Mouse (Mus musculus) forebrain, embryonic 16.5 days (tissue): ENCODE results near the gene Osbpl9. TPM values are rescaled to one million over a fixed set of nuclear protein-coding genes. Genes with fewer than 3 reads are reported as not detected.

ENCODE experiments used
- ATAC-seq: fragments of 200-750 bp; cut with Nextera tagmentation; 2 replicates; pipeline ENCODE4 v1.8.0; 2017; ENCODE audit warnings: mild to moderate bottlenecking, moderate library complexity
- H3K27ac ChIP-seq: fragments of 300-500 bp; sonication (generic); 2 replicates; pipeline ENCODE4 v1.5.1; 2014; ENCODE audit warnings: low read length, control low read depth
- H3K27me3 ChIP-seq: fragments of 300-500 bp; sonication (generic); replicated peaks from 2 replicates; pipeline ENCODE4 v1.6.1; 2014; ENCODE audit warnings: low read length; ENCODE audit not compliant: control insufficient read depth, insufficient read depth
- H3K36me3 ChIP-seq: fragments of 300-500 bp; sonication (generic); 2 replicates; pipeline ENCODE4 v1.6.1; 2014; ENCODE audit not compliant: control insufficient read depth, insufficient read depth
- H3K4me1 ChIP-seq: fragments of 300-500 bp; sonication (generic); replicated peaks from 2 replicates; pipeline ENCODE4 v1.6.1; 2014; ENCODE audit warnings: low read length; ENCODE audit not compliant: control insufficient read depth, insufficient read depth
- H3K4me2 ChIP-seq: fragments of 300-500 bp; sonication (generic); 2 replicates; pipeline ENCODE4 v1.6.1; 2014; ENCODE audit warnings: mild to moderate bottlenecking, low read length, control low read depth
- H3K4me3 ChIP-seq: fragments of 300-500 bp; sonication (generic); replicated peaks from 2 replicates; pipeline ENCODE4 v1.5.1; 2014; ENCODE audit warnings: mild to moderate bottlenecking, low read length, control low read depth
- H3K9ac ChIP-seq: fragments of 300-500 bp; sonication (generic); replicated peaks from 2 replicates; pipeline ENCODE4 v1.6.1; 2014; ENCODE audit warnings: low read depth, low read length, control low read depth
- H3K9me3 ChIP-seq: fragments of 300-500 bp; sonication (generic); 2 replicates; pipeline ENCODE4 v1.6.1; 2016; ENCODE audit warnings: low read length; ENCODE audit not compliant: control insufficient read depth
- WGBS: fragments of 180-500 bp; shearing (Covaris S2); extraction: QIAGEN DNeasy Blood & Tissue Kit; methylation state at CpG from one replicate; pipeline ENCODE4 v1.1.7; 2014; 5-methylcytosine and 5-hydroxymethylcytosine counted together
- polyA plus RNA-seq: library from polyadenylated mRNA; unstranded; fragments of >200 nt; fragmentation: Nextera tagmentation; extraction: Ambion mirVana; gene quantifications from 2 replicates; pipeline ENCODE4 v1.2.1, GENCODE M21; 2015

Osbpl9 gene
- polyA plus RNA-seq, 1 experiment from 2014 or later: 76.9 TPM

DNA sequence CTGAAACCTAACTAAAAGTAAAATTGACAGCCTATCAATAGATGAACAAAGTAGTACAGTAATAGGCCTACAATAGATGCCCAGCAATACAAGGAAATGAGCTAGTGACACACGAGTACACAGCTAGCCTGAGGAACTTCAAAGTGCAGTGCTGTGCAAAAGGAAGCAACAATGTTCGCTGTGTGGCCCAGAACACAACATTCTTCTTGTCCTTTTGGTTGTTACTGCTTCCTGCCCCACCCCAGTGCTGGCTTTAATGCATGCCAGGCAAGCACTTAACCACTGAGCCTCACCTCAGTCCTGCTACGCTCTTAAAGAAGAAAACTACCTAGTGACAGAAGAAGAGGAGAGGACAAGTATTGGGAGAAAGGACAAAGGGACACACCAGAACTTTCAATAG is 122.4 kb downstream of the Osbpl9 start:
- 65% methylated on average over 3 of the region's 3 CpGs for WGBS
- Histone ChIP-seq H3K4me3 (no peak overlapping the region), H3K36me3 (peaks cover 10% of the 10 kb centered on the region), H3K27ac (no peak overlapping the region), H3K4me2 (no peak overlapping the region), H3K9me3 (no peaks in the 10 kb centered on the region), H3K27me3 (no peaks in the 10 kb centered on the region), H3K4me1 (no peaks in the 10 kb centered on the region), H3K9ac (no peak overlapping the region)
- ATAC-seq: no peak

DNA sequence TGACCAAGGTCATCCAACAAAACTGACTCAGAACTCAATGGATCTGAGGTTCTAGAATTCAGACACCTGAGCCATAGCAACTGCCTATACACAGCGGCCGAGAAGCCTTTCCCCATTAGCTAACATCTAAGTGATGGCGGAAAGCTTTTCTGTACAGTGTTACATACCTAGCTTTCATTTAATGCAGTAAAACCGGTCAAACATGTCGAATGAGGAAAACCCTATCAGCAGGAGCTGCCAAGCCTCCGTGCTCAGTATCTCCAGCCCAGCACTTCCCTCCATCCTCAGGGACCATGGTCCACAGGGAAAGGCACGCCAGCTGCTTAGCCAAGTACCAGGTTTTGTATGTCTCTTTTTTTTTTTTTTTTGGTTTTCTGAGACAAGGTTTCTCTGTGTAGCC is 123.1 kb downstream of the Osbpl9 start:
- H3K4me1 ChIP-seq: no peaks in the 10 kb centered on the region
- H3K4me3 ChIP-seq: no peak overlapping the region
- no peaks in the 10 kb centered on the region for H3K9me3 ChIP-seq
- peaks cover 10% of the 10 kb centered on the region for H3K36me3 ChIP-seq
- no peaks in the 10 kb centered on the region for H3K27me3 ChIP-seq
- ATAC-seq: no peak
- H3K9ac ChIP-seq: no peak overlapping the region
- WGBS: 94% methylated on average over 7 of the region's 7 CpGs
- H3K4me2 ChIP-seq: no peak overlapping the region
- H3K27ac ChIP-seq: no peak overlapping the region

DNA sequence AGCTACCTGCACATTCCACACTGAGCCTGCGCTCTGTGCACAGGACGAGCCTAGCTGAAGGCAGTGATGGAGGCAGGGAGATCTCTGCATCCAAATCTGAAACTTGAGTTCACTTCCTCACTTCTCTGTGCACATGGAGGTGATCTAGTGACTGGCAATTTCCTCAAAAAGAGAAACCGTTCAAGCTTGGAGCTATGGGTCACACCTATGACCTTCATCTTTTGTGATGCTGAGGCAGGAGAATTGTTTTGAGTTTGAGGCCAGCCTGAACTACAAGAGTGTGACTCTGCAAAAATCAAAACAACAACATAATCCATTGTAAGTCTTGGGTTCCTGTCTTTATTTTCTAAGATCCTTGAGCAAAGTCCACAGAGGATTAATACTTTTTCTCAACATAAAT is 128.8 kb downstream of the Osbpl9 start:
- no peak overlapping the region for H3K9ac ChIP-seq
- WGBS: 81% methylated on average over 3 of the region's 3 CpGs
- H3K4me3 ChIP-seq: no peak overlapping the region
- no peak overlapping the region for H3K4me2 ChIP-seq
- H3K27ac ChIP-seq: no peak overlapping the region
- H3K9me3 ChIP-seq: no peaks in the 10 kb centered on the region
- ATAC-seq: no peak
- no peaks in the 10 kb centered on the region; the same call in 1 of the 2 replicates for H3K36me3 ChIP-seq
- H3K4me1 ChIP-seq: no peaks in the 10 kb centered on the region
- no peaks in the 10 kb centered on the region for H3K27me3 ChIP-seq

DNA sequence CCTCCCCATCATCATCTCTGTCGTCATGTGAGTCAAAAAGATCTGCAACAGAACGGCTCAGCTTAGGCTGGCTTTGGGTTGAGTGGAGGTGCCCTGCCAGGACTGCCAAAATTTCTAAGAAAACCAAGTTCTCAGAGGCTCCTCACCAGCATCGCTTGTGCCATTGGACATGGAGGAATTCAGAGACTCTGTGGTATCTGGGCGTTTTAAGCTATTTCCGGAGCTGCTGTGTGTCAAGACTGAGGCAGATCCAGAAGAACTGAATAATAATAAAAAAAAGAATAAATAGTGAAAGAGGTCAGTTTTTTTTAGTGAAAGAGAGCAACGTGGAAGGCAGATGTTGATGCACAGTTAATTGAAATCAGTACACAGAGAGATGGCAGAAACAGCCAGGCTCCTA is 129.2 kb downstream of the Osbpl9 start:
- no peak overlapping the region for H3K4me2 ChIP-seq
- 88% methylated on average over 6 of the region's 6 CpGs for WGBS
- H3K9ac ChIP-seq: no peak overlapping the region
- H3K27me3 ChIP-seq: no peaks in the 10 kb centered on the region
- H3K9me3 ChIP-seq: no peaks in the 10 kb centered on the region
- no peaks in the 10 kb centered on the region for H3K4me1 ChIP-seq
- no peak for ATAC-seq
- no peaks in the 10 kb centered on the region; the same call in 1 of the 2 replicates for H3K36me3 ChIP-seq
- no peak overlapping the region for H3K27ac ChIP-seq
- no peak overlapping the region for H3K4me3 ChIP-seq

DNA sequence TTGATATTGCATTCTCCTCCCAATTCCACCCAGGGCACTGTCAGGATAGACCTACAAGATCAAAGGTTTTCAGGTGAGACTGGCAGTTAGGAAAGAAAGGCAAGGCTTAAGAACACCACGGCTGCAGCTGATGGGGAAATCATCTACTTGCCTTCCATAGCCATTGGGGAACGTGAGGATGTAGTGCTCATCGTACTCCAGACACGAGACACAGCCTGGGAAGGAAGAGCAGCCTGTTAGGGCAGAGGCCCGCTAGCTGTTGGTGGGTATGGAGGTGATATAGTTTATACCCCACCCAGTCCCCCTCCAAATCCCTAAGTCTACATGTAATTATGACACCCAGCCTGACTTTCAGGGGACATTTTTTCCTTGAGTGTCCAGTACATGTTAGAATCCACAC is 136.4 kb downstream of the Osbpl9 start:
- Histone ChIP-seq H3K27ac (no peak overlapping the region), H3K36me3 (peaks cover 20% of the 10 kb centered on the region), H3K4me1 (no peaks in the 10 kb centered on the region), H3K9ac (no peak overlapping the region), H3K27me3 (no peaks in the 10 kb centered on the region), H3K4me2 (no peak overlapping the region), H3K9me3 (no peaks in the 10 kb centered on the region), H3K4me3 (no peak overlapping the region)
- no peak for ATAC-seq
- 95% methylated on average over 5 of the region's 5 CpGs for WGBS

DNA sequence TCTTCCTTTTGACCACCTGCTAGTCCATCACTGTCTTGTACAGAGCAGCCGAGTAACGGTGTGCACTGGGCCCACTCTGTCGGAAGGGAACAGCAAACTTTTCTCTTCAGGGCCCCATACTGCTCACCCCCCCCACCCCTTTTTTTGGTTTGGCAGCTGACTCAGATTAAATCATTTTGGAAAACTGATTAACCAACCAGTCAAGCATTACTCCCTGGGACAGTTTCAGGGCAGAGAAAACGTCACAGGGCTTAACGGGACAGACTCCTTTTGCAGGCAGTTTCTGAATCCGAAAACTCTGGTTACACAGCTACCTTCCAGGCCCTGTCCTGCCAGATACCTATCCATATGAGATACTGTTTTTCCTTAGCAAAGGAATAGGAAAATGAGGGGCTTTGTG is 137.1 kb downstream of the Osbpl9 start:
- H3K4me1 ChIP-seq: no peaks in the 10 kb centered on the region
- ATAC-seq: no peak
- peaks cover 25% of the 10 kb centered on the region for H3K36me3 ChIP-seq
- H3K9me3 ChIP-seq: no peaks in the 10 kb centered on the region
- no peak overlapping the region for H3K9ac ChIP-seq
- H3K27me3 ChIP-seq: no peaks in the 10 kb centered on the region
- 88% methylated on average over 6 of the region's 6 CpGs for WGBS
- no peak overlapping the region for H3K4me3 ChIP-seq
- no peak overlapping the region for H3K4me2 ChIP-seq
- no peak overlapping the region for H3K27ac ChIP-seq

DNA sequence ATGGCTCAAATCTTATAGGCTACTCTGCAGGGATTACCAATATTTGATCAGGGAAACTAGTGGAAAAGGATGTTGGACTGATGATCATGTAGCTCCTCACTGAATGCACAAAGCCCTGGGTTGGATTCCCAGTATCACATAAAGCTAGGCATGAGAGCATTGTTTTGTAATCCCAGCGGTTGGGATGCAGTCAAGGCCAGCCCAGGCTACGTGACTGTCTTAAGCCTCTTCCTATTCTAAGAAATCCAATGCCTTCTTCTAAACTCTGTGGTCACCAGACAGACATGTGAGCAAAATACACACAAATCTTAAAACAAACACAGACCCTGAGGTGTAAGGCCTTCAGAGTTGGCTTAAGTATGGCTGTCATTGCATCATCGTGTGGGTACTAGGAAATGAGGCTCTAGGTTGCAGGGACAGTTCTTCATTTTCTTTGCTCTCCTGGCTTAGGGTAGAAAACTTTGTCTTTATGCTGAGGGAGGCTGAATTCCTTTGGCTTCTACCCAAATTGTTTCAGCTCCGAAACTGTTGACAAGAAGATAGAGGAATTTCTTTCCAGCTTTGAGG is 142.7 kb downstream of the Osbpl9 start:
- WGBS: 92% methylated on average over 4 of the region's 4 CpGs
- Histone ChIP-seq H3K9me3 (no peaks in the 10 kb centered on the region), H3K4me1 (no peaks in the 10 kb centered on the region)

DNA sequence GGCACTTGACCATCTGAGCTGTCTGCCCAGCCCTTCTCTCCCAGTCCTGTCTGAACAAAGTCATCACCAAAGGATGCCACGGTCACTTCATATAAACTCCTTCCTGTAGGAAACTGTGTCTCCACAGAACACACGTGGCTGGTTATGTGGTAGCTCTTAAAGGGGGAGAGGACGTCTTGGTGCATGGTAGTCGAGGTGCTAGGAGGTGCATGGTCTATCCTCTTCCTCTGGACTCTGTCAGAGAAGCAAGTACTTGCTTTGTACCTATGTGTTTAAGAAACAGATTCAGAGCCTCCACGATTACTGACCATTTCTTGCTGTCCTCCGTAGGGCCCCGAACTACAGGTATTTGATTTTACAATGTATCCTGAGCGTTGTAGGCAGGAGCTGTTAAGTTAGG is 144.4 kb downstream of the Osbpl9 start:
- H3K9ac ChIP-seq: no peak overlapping the region
- WGBS: 96% methylated on average over 8 of the region's 8 CpGs
- ATAC-seq: no peak

More for the DNA sequence above, 142.7 kb downstream of the Osbpl9 start:
- Histone ChIP-seq H3K36me3 (peaks cover 37% of the 10 kb centered on the region), H3K9ac (no peak overlapping the region), H3K27ac (no peak overlapping the region), H3K4me2 (no peak overlapping the region), H3K27me3 (no peaks in the 10 kb centered on the region), H3K4me3 (no peak overlapping the region)
- no peak for ATAC-seq

DNA sequence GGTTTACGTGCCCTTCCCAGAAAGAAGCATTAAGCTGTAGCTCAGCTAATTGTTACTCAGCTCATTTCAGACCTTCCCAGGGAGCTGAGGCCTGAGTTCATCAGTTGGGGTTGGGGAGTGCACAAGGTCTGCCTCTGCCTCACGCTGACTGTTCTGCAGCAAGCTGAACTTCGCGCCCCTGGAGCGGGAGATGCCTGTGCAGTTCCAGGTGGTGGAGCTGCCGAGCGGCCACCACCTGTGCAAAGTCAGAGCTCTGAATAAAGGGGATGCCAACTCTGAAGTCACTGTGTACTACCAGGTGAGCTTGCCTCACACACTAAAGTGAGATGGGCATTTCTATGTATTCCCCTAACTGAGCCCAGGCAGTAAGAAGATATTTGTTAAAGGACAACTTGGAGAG is 145.7 kb downstream of the Osbpl9 start:
- Histone ChIP-seq H3K27ac (no peak overlapping the region), H3K4me1 (peaks cover 3% of the 10 kb centered on the region), H3K27me3 (no peaks in the 10 kb centered on the region), H3K9me3 (no peaks in the 10 kb centered on the region), H3K9ac (no peak overlapping the region), H3K4me3 (no peak overlapping the region), H3K4me2 (no peak overlapping the region), H3K36me3 (peaks cover 27% of the 10 kb centered on the region)
- WGBS: 84% methylated on average over 7 of the region's 7 CpGs
- ATAC-seq: no peak

More for the DNA sequence above, 144.4 kb downstream of the Osbpl9 start:
- H3K4me3 ChIP-seq: no peak overlapping the region
- no peak overlapping the region for H3K27ac ChIP-seq
- no peaks in the 10 kb centered on the region; the same call in 1 of the 2 replicates for H3K4me1 ChIP-seq
- H3K27me3 ChIP-seq: no peaks in the 10 kb centered on the region
- no peaks in the 10 kb centered on the region for H3K9me3 ChIP-seq
- no peak overlapping the region for H3K4me2 ChIP-seq
- H3K36me3 ChIP-seq: peaks cover 35% of the 10 kb centered on the region

DNA sequence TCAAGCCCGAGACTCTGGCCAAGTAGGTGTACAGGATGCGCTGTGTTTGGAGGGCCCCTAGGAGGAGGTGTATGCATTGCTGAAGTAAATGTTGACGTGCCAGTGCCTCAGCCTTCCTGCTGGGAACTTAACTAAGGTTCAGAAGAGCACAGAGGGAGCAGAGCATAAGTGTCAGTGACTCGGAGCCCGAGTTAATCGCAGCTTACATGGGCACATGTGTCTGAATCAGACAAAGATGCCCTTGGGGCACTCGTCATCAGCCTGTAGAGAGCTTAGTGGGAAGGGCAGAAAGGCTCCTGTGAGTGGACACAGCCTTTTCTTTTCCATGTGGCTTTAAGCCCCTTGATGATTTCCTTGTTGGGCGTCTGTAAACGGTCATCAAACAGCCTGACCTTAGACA is 148.1 kb downstream of the Osbpl9 start:
- WGBS: 80% methylated on average over 9 of the region's 9 CpGs

More for the DNA sequence above, 148.1 kb downstream of the Osbpl9 start:
- H3K9me3 ChIP-seq: no peaks in the 10 kb centered on the region
- no peak overlapping the region for H3K4me2 ChIP-seq
- H3K27me3 ChIP-seq: no peaks in the 10 kb centered on the region
- H3K36me3 ChIP-seq: peaks cover 24% of the 10 kb centered on the region
- ATAC-seq: no peak
- H3K4me1 ChIP-seq: peaks cover 3% of the 10 kb centered on the region
- no peak overlapping the region for H3K9ac ChIP-seq
- H3K4me3 ChIP-seq: no peak overlapping the region
- H3K27ac ChIP-seq: no peak overlapping the region
